Mouse (Mus musculus) CD4-positive, CD25-positive, alpha-beta regulatory T cell, adult 4 months (primary cell): ENCODE data around the gene 2210017I01Rik. TPM values are rescaled to one million over a fixed set of nuclear protein-coding genes. Genes with fewer than 3 reads are reported as not detected.

Experiments
- ATAC-seq: one replicate; pipeline ENCODE4 v1.8.0; 2017
- polyA plus RNA-seq, 2 experiments: library from polyadenylated mRNA; unstranded; fragments of 100-300 nt; shearing (Covaris generic); gene quantifications; one replicate each; pipeline ENCODE4 v1.2.1; 2017

The 2210017I01Rik gene
- not detected for polyA plus RNA-seq

GRCm38 (mm10) chr3:92607392-92607791, at the start of gene 2210017I01Rik:
2210017I01Rik (minus strand) TSS chr3:92607492.
- no peak for ATAC-seq

- ATAC-seq = no peak
These were observed 49.5 kb upstream of the 2210017I01Rik start, which contains the start of gene Lce1b for GRCm38 (mm10) chr3:92656826-92657225. Lce1b (minus strand) TSS chr3:92656926.

- ATAC-seq = no peak
These were observed 40.9 kb upstream of the 2210017I01Rik start, which contains the start of gene Lce1a1 for GRCm38 (mm10) chr3:92648207-92648606. Lce1a1 (minus strand) TSS chr3:92648307.

- no peak for ATAC-seq
These were observed 32.6 kb upstream of the 2210017I01Rik start for GRCm38 (mm10) chr3:92639854-92640253.

GRCm38 (mm10) chr3:92638653-92638991, 31.3 kb upstream of the 2210017I01Rik start:
- ATAC-seq = no peak

GRCm38 (mm10) chr3:92637745-92638652, 30.7 kb upstream of the 2210017I01Rik start:
- ATAC-seq = no peak

GRCm38 (mm10) chr3:92621560-92621959, 14.3 kb upstream of the 2210017I01Rik start, which contains the start of gene Lce6a:
Lce6a (minus strand) TSS chr3:92621660.
- ATAC-seq = no peak

- ATAC-seq = no peak
These were observed 2.5 kb upstream of the 2210017I01Rik start for GRCm38 (mm10) chr3:92609804-92610203.

- no peak for ATAC-seq
These were observed 5.1 kb downstream of the 2210017I01Rik start for GRCm38 (mm10) chr3:92602169-92602568.

GRCm38 (mm10) chr3:92600456-92600855, 6.8 kb downstream of the 2210017I01Rik start:
- no peak for ATAC-seq

- ATAC-seq = no peak
These were observed 7.3 kb downstream of the 2210017I01Rik start for GRCm38 (mm10) chr3:92599973-92600372.

- no peak for ATAC-seq
These were observed 8.9 kb downstream of the 2210017I01Rik start for GRCm38 (mm10) chr3:92598429-92598828.

GRCm38 (mm10) chr3:92588858-92589257, 18.4 kb downstream of the 2210017I01Rik start, which contains the start of gene Smcp:
Smcp (minus strand) TSS chr3:92588997.
- ATAC-seq = no peak

- ATAC-seq = no peak
These were observed 20.1 kb downstream of the 2210017I01Rik start for GRCm38 (mm10) chr3:92587190-92587589.

- no peak for ATAC-seq
These were observed 22.2 kb downstream of the 2210017I01Rik start for GRCm38 (mm10) chr3:92585055-92585454.

- ATAC-seq = no peak
These were observed 24.0 kb downstream of the 2210017I01Rik start for GRCm38 (mm10) chr3:92583164-92583826.

GRCm38 (mm10) chr3:92579508-92579907, 27.8 kb downstream of the 2210017I01Rik start:
- ATAC-seq = no peak

- ATAC-seq = no peak
These were observed 28.5 kb downstream of the 2210017I01Rik start for GRCm38 (mm10) chr3:92578652-92579413.

GRCm38 (mm10) chr3:92573449-92574041, 33.7 kb downstream of the 2210017I01Rik start, which contains the start of gene Ivl:
Ivl (minus strand) TSS chr3:92573735.
- ATAC-seq = no peak

- no peak for ATAC-seq
These were observed 34.7 kb downstream of the 2210017I01Rik start for GRCm38 (mm10) chr3:92572514-92573155.

- no peak for ATAC-seq
These were observed 38.5 kb downstream of the 2210017I01Rik start for GRCm38 (mm10) chr3:92568752-92569151.

- ATAC-seq = no peak
These were observed 41.9 kb downstream of the 2210017I01Rik start for GRCm38 (mm10) chr3:92565418-92565817.
